Mouse (Mus musculus): Measurements from ENCODE around the gene Hps6. TPM values are rescaled to one million over a fixed set of nuclear protein-coding genes. Genes with fewer than 3 reads are reported as not detected.

Hps6 gene
- total and polyA plus RNA-seq, 3 experiments, result 4.1 to 15.0 (median 7.6) TPM

GRCm38 (mm10) chr19:46004814-46005466 is 1.6 kb downstream of the Hps6 start:
- H3K4me1 ChIP-seq (ENCODE audit: insufficient read depth, low read depth, low read length), result peaks cover 36% of the 10 kb centered on the region
- TF ChIP-seq GATA2 (IDR thresholded peaks at IDR 0.05; ENCODE audit: borderline replicate concordance, low read depth, low read length), result no peak
- no peak for TF ChIP-seq GATA1 (IDR thresholded peaks at IDR 0.05; ENCODE audit: borderline replicate concordance, low read length)
- TF ChIP-seq CTCF (IDR thresholded peaks at IDR 0.05; ENCODE audit: low read depth, low read length), result no peak
- TF ChIP-seq TAL1 (conservative IDR thresholded peaks at IDR 0.05; ENCODE audit: low read depth, low read length), result no peak
- no peak for TF ChIP-seq POLR2AphosphoS5 (IDR thresholded peaks at IDR 0.05; ENCODE audit: insufficient replicate concordance, low read depth, low read length)
- no peak for ATAC-seq (ENCODE audit: extremely low read depth, insufficient number of reproducible peaks, low FRiP score, poor library complexity, severe bottlenecking)
- H3K36me3 ChIP-seq (replicated peaks), result peaks cover 48% of the 10 kb centered on the region
- H3K4me3 ChIP-seq (ENCODE audit: low read depth, low read length), result peak overlapping the region; percentile 86; the same call in 1 of the 2 replicates
- no peaks in the 10 kb centered on the region for H3K27me3 ChIP-seq (ENCODE audit: insufficient read depth, low read length)
- H3K9me3 ChIP-seq (replicated peaks), result no peaks in the 10 kb centered on the region
- DNase-seq (ENCODE audit: low spot score), result no peak

GRCm38 (mm10) chr19:46005680-46006079 is 2.4 kb downstream of the Hps6 start:
- TF ChIP-seq TAL1 (conservative IDR thresholded peaks at IDR 0.05; ENCODE audit: low read depth, low read length), result no peak
- TF ChIP-seq GATA1 (IDR thresholded peaks at IDR 0.05; ENCODE audit: borderline replicate concordance, low read length), result no peak
- no peak for TF ChIP-seq CTCF (IDR thresholded peaks at IDR 0.05; ENCODE audit: low read depth, low read length)
- TF ChIP-seq GATA2 (IDR thresholded peaks at IDR 0.05; ENCODE audit: borderline replicate concordance, low read depth, low read length), result no peak
- TF ChIP-seq POLR2AphosphoS5 (IDR thresholded peaks at IDR 0.05; ENCODE audit: insufficient replicate concordance, low read depth, low read length), result no peak
- Histone ChIP-seq H3K4me1 (ENCODE audit: insufficient read depth, low read depth, low read length) (peaks cover 36% of the 10 kb centered on the region), H3K36me3 (replicated peaks) (peaks cover 48% of the 10 kb centered on the region), H3K4me3 (ENCODE audit: low read depth, low read length) (no peak overlapping the region; the same call in 1 of the 2 replicates), H3K27me3 (ENCODE audit: insufficient read depth, low read length) (no peaks in the 10 kb centered on the region), H3K9me3 (replicated peaks) (no peaks in the 10 kb centered on the region)
- DNase-seq (ENCODE audit: low spot score) (no peak), ATAC-seq (ENCODE audit: extremely low read depth, insufficient number of reproducible peaks, low FRiP score, poor library complexity, severe bottlenecking) (no peak)

GRCm38 (mm10) chr19:46014572-46015178 is 11.4 kb downstream of the Hps6 start:
- Histone ChIP-seq H3K27me3 (ENCODE audit: insufficient read depth, low read length) (peaks cover 2% of the 10 kb centered on the region; the same call in 1 of the 2 replicates), H3K36me3 (replicated peaks) (no peaks in the 10 kb centered on the region), H3K9me3 (replicated peaks) (no peaks in the 10 kb centered on the region), H3K4me3 (ENCODE audit: low read depth, low read length) (no peak overlapping the region), H3K4me1 (ENCODE audit: insufficient read depth, low read depth, low read length) (peaks cover 5% of the 10 kb centered on the region; the same call in 1 of the 2 replicates)
- ATAC-seq (ENCODE audit: extremely low read depth, insufficient number of reproducible peaks, low FRiP score, poor library complexity, severe bottlenecking) (no peak; the same call in 1 of the 2 replicates), DNase-seq (ENCODE audit: low spot score) (peak; percentile 70)
- TF ChIP-seq GATA2 (IDR thresholded peaks at IDR 0.05; ENCODE audit: borderline replicate concordance, low read depth, low read length), result no peak
- peak; percentile 91 for TF ChIP-seq CTCF (IDR thresholded peaks at IDR 0.05; ENCODE audit: low read depth, low read length)

GRCm38 (mm10) chr19:46016023-46016422 is 12.7 kb downstream of the Hps6 start:
- Histone ChIP-seq H3K9me3 (replicated peaks) (no peaks in the 10 kb centered on the region), H3K4me3 (ENCODE audit: low read depth, low read length) (no peak overlapping the region), H3K4me1 (ENCODE audit: insufficient read depth, low read depth, low read length) (peaks cover 5% of the 10 kb centered on the region; the same call in 1 of the 2 replicates), H3K27me3 (ENCODE audit: insufficient read depth, low read length) (peaks cover 2% of the 10 kb centered on the region; the same call in 1 of the 2 replicates), H3K36me3 (replicated peaks) (no peaks in the 10 kb centered on the region)
- DNase-seq (ENCODE audit: low spot score) (no peak), ATAC-seq (ENCODE audit: extremely low read depth, insufficient number of reproducible peaks, low FRiP score, poor library complexity, severe bottlenecking) (no peak)
- TF ChIP-seq TAL1 (conservative IDR thresholded peaks at IDR 0.05; ENCODE audit: low read depth, low read length) (no peak), CTCF (IDR thresholded peaks at IDR 0.05; ENCODE audit: low read depth, low read length) (no peak), GATA2 (IDR thresholded peaks at IDR 0.05; ENCODE audit: borderline replicate concordance, low read depth, low read length) (no peak), GATA1 (IDR thresholded peaks at IDR 0.05; ENCODE audit: borderline replicate concordance, low read length) (no peak), POLR2AphosphoS5 (IDR thresholded peaks at IDR 0.05; ENCODE audit: insufficient replicate concordance, low read depth, low read length) (no peak)

- Histone ChIP-seq H3K36me3 (replicated peaks) (peaks cover 6% of the 10 kb centered on the region), H3K4me3 (ENCODE audit: low read depth, low read length) (no peak overlapping the region), H3K9me3 (replicated peaks) (peaks cover 6% of the 10 kb centered on the region), H3K4me1 (ENCODE audit: insufficient read depth, low read depth, low read length) (peaks cover 13% of the 10 kb centered on the region), H3K27me3 (ENCODE audit: insufficient read depth, low read length) (peaks cover 11% of the 10 kb centered on the region)
- no peak for ATAC-seq (ENCODE audit: extremely low read depth, insufficient number of reproducible peaks, low FRiP score, poor library complexity, severe bottlenecking)
- TF ChIP-seq GATA2 (IDR thresholded peaks at IDR 0.05; ENCODE audit: borderline replicate concordance, low read depth, low read length) (no peak), POLR2AphosphoS5 (IDR thresholded peaks at IDR 0.05; ENCODE audit: insufficient replicate concordance, low read depth, low read length) (no peak), CTCF (IDR thresholded peaks at IDR 0.05; ENCODE audit: low read depth, low read length) (no peak), TAL1 (conservative IDR thresholded peaks at IDR 0.05; ENCODE audit: low read depth, low read length) (no peak), GATA1 (IDR thresholded peaks at IDR 0.05; ENCODE audit: borderline replicate concordance, low read length) (no peak)
- no peak for DNase-seq (ENCODE audit: low spot score)
Observed at GRCm38 (mm10) chr19:46024959-46025358, 21.7 kb downstream of the Hps6 start.

- DNase-seq (ENCODE audit: low spot score), result no peak
- no peak overlapping the region for H3K4me3 ChIP-seq (ENCODE audit: low read depth, low read length)
- H3K36me3 ChIP-seq (replicated peaks), result peaks cover 21% of the 10 kb centered on the region
- ATAC-seq (ENCODE audit: extremely low read depth, insufficient number of reproducible peaks, low FRiP score, poor library complexity, severe bottlenecking), result no peak
- no peak for TF ChIP-seq TAL1 (conservative IDR thresholded peaks at IDR 0.05; ENCODE audit: low read depth, low read length)
- TF ChIP-seq GATA1 (IDR thresholded peaks at IDR 0.05; ENCODE audit: borderline replicate concordance, low read length), result no peak
- TF ChIP-seq CTCF (IDR thresholded peaks at IDR 0.05; ENCODE audit: low read depth, low read length), result no peak
- no peak for TF ChIP-seq GATA2 (IDR thresholded peaks at IDR 0.05; ENCODE audit: borderline replicate concordance, low read depth, low read length)
- TF ChIP-seq POLR2AphosphoS5 (IDR thresholded peaks at IDR 0.05; ENCODE audit: insufficient replicate concordance, low read depth, low read length), result no peak
- peaks cover 19% of the 10 kb centered on the region for H3K4me1 ChIP-seq (ENCODE audit: insufficient read depth, low read depth, low read length)
- peaks cover 6% of the 10 kb centered on the region for H3K9me3 ChIP-seq (replicated peaks)
- H3K27me3 ChIP-seq (ENCODE audit: insufficient read depth, low read length), result peaks cover 11% of the 10 kb centered on the region
Observed at GRCm38 (mm10) chr19:46026567-46026966, 23.3 kb downstream of the Hps6 start.

All from G1E (cell line).